Mouse (Mus musculus) embryo, embryonic 11 days (tissue): ENCODE data around the gene Eipr1.
A peak's percentile ranks its signal among the peaks of the same experiment; 100 is the strongest.
"Not testable (repeated sequence)": the region's sequence is repeated elsewhere in the genome, so short reads cannot be mapped to it uniquely, and the experiment has no call there.

Source experiments
- DNase-seq: peaks from one replicate; pipeline ENCODE4 v3.0.0-alpha.2; 2015

The Eipr1 gene

DNA sequence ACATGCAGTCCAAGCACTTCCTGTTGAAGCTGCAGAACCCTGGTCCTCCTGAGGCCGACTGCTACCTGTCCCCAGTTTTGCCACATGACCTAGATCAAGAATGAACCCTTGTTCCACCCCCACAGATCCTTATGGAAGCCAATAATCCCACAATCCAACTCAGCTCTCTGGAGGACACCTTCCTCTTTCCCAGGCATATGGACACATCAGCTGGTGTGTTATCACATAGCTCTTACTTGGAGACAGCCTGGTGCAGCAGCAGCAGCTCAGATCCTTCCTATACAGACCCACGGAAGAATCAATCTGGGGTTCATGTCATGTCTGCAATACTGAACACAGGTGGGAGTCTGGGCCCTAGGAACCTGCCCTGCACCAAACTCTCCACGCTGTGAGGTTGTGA lies 145.0 kb downstream of the Eipr1 start:
- no peak for DNase-seq

DNA sequence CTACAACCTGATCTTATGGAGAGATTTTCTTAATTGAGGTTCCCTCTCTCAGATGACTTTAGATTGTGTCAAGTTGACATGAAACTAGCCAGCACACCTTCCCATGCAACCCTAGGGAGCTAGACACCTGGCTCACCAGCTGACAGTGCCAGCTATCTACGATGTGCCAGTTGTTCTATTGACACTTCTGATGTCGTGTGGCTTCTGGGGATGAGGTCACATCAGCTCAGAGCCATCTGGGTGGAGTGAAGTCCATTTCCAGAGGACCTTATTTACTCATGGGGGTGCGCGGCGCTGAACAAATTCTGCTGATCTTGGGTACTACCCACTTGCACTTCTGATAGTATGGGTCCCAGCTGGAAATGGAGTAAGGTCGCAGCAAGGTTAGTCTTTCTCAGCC lies 146.7 kb downstream of the Eipr1 start:
- no peak for DNase-seq

DNA sequence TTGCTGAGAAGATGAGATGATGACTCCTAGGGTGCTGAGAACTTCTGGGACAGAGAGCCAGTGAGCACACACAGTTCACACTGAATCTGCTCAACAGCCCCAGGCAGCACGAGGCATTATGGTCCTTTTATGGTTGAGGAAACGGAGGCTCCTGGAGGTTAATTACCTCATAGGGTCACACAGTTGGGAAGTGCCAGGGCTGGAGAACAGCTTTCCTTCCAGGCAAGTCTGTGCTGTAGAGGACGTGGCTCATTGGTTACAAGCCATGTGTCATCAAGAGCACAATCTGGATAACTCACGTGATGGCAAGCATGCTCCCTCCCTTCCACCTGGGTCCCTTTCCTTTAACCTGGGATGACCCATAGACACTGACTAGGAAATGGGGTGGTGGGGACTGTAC lies 148.1 kb downstream of the Eipr1 start:
- DNase-seq = no peak

DNA sequence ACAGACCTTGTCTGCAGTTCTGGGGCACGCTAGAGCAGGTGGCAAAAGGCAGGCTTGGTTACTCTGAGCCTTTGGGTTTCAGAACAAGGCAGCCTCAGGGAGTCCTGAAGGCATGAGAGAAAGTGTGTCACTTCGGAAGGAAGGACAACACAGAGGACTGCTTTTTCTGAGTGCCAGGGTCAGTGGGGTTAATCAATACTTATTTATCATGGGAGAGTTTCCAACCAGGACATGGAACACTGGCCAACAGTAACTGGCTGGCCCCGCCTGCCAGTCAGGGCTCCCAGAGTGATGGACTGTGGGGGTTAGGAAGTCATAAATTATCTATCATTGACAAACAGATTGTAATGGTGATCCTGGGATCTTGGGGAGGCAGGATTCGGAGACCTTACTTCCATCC lies 148.7 kb downstream of the Eipr1 start:
- no peak for DNase-seq

DNA sequence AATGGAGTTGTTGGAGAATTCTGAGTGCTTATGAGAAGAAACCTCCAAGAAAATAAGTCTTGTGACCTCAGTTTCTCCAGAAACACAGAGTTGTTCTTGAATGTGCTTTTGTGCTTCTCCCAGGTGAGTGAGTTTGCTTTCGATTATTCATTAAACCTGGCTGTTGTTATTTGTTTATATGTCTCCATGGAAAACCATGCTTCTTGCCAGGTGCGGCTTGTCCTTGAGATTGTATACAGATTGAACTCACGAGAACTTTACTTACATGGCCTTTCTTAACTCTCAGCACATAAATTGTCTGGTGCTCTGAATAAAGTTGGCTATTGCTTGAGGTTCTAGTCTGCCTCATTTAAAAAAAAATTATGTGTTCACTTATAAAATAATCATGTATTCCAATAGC lies 150.5 kb downstream of the Eipr1 start:
- no peak for DNase-seq

DNA sequence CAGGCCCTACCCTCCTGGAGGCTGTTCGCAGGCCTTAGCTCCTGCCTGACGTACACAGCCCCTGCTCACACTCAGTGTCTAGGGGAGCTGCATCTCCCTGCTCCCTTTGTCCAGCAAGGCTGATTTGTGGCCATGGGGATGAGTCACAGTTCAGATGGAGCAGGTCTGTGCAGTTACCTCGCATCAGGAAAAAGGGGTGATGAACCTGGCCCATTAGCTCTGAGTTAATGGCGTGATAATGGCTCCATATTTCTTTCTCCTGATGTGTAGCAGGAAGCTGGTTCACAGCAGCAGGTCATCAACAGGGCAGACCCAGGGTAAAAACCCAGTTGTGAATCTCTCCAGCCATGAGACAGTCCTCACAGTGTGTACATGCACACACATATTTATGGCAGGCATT lies 151.5 kb downstream of the Eipr1 start:
- peak; percentile 23 for DNase-seq

DNA sequence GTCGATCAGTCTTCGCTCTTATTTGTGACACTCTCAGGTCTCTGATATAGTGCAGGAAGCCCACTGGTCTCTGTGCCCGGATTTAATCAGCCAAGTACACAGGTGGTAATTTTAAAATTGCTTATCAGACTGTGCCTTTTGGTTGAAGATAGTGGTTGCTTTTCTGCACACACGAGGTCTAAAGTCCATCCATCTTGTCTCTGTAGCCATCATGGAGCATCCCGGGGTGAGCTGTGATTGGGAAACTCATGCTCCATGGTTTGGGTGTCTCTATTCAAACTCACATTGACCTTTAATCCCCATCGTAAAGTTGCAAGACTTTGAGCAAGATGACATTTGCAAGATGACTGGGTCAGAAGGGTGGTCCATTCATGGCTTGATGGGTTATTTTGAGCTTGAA lies 153.9 kb downstream of the Eipr1 start:
- no peak for DNase-seq

DNA sequence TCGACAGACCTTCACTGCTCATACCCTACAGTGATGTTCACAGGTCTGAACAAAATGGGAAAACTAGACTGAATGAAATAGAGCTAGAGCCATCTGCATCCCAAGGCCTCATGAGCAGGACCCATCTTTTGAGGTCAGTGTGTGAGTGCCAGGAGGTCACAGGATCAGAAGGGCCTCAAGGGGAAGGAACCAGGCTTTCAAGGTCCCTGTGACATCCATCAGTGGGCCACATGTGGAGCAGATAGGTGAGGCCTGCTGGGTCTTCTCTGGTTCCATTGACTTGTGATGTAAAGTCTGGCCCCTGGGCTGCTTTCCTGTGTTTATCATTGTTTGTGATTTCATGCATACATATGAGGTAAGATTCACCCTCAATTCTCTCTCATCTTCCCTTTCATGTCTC lies 154.4 kb downstream of the Eipr1 start:
- no peak for DNase-seq

DNA sequence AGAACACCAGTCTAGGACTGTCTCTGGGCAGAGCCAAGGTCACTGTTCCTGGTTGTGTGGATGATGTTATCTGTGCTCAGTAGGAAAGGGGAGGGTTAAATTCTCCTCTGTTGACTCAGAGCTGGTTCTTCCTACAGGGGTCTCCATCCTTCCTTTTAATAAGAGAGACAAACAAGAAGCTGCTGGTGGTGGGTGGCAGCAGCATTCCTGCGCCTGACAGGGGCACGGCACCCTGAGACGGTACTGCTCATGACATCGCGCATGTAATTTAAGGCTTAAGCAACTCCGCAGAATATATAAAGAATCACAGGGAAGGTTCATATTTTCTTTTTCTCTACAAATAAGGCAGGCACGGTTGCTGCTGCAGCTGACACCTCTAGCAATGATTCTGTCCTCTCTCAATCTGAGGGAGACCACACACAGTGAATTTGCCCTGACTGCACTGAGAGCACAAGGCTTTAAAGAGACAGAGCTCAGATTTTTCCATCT lies 155.2 kb downstream of the Eipr1 start:
- DNase-seq = peak; percentile 64

DNA sequence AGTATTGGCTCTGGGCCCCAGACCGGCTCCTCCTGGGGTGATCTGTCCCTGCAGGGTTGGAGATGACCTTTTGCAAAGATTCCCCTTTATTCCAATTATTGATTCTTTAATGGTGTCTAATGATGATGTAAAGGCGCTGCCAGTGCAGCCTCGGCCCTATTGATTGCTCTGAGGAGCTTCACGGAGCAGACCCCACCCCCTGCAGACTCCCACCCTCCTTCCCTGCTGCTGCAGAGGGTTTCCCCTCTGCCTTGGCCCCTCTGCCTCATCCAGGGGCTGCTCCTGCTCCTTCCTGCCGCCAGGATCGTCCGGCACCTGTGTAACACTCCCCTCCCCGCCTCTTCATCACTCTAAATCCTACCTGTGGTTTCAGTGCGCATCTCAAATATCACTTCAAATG lies 156.2 kb downstream of the Eipr1 start:
- peak; percentile 31 for DNase-seq

DNA sequence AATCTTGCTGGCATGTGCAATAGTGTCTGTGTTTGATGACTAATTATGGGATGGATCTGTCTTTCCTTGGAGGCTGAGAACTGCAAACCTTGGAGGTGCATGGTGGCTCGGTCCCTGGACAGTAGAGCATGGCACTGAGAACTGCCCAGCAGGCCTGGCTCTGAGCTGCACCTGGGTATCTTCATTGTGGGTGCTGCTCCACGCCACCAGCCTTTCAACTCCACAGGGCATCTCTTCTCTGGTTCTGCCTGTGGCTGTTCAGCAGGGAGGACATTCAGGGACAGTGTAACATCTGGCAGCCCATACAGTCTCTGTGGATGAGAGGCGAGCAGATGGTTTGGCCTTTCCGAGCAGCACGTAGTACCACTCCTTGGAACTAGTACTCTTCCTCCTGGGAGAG lies 158.2 kb downstream of the Eipr1 start:
- no peak for DNase-seq

DNA sequence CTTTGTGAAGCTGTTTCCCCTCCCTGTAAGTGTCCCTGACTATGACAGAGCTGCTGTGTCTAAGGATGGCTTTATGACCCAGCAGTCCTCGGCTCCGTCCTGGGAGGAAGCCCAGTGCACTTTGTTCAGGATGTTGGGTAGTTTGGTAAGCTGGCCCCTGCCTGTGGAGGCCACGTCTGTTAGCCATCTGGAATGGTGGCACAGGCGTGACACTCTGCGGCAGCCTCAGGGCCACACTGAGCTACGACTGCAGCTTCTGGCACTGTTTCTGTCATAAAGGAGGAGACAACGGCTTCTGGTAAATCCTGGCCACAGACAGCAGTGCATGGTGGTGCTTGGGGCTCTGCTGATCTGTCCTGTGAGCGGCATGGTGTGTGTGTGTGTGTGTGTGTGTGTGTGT lies 159.0 kb downstream of the Eipr1 start:
- DNase-seq = peak; percentile 15

DNA sequence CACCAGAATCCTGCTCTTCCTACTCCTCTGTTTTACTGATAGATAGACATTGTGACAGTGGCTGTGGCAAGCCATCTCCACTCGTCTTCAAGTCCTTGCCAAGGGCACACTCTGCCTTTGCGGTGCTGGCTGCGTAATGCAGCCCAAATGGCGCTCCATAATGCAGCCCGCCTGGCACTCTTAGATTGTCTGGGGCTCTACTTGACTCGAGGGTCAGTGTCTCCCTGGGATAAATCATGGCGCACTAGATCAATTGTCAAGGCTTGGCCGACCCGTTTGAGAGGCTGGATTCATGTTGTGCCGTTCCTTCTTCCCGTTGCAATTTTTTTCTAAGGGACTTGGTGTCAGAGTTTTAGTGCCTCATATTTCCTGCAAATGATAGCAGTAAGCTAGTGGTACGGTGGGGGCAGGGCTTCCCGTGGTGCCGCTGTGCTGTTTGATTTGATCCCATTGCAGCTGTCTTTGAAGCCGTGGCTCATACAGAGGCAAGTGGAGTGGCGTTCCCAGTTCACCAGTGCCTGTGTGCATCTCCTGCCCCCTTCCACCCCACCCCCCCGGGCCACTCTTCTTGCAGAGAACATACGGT lies 160.8 kb downstream of the Eipr1 start:
- peak; percentile 47 for DNase-seq

DNA sequence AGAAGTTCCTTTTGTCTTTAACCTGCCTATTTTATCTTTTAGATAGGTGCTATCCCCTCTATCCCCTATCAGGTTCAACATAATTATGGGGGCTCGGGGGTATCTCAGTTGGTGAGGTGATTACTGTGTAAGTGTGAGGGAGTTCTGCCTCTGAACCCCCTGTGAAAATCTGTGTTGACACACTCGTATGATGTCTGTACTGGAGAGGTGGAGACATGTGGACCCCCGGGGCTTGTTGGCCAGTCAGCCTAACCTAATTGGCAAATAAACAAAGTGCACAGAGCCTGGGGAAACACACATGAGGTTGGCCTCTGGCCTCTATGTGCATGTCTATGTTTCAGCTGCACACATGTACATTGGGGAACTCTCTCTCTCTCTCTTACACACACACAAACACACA lies 161.5 kb downstream of the Eipr1 start:
- DNase-seq = no peak

DNA sequence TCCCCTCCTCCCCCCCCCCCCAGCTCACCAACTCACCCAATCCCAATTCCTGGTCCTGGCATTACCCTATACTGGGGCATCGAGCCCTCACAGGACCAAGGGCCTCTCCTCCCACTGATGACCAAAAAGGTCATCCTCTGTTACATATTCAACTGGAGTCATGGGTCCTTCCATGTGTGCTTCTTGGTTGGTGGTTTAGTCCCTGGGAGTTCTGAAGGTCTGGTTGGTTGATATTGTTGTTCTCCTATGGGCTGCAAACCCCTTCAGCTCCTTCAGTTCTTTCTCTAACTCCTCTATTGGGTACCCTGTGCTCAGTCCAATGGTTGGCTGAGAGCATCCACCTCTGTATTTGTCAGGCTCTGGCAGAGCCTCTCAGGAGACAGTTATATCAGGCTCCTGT lies 162.5 kb downstream of the Eipr1 start:
- not testable (repeated sequence) for DNase-seq
